Mouse (Mus musculus) myocyte (in vitro differentiated cells): ENCODE results near the gene Zmynd8. TPM values are rescaled to one million over a fixed set of nuclear protein-coding genes. Genes with fewer than 3 reads are reported as not detected.

Experiments
- H3K27me3 ChIP-seq: one replicate; pipeline ENCODE4 v1.6.1; 2011; ENCODE audit not compliant: control insufficient read depth, insufficient read depth, insufficient read length
- H3K36me3 ChIP-seq: one replicate; pipeline ENCODE4 v1.6.1; 2011; ENCODE audit not compliant: control insufficient read depth, insufficient read depth
- H3K4me2 ChIP-seq: one replicate; pipeline ENCODE4 v1.6.1; 2011; ENCODE audit warnings: low read depth, control low read depth
- H3K4me3 ChIP-seq: one replicate; pipeline ENCODE4 v1.5.1; 2011; ENCODE audit warnings: mild to moderate bottlenecking, control low read depth, moderate library complexity
- H3K79me2 ChIP-seq: one replicate; pipeline ENCODE4 v1.6.1; 2011; ENCODE audit not compliant: control insufficient read depth, insufficient read depth
- H3ac ChIP-seq: one replicate; pipeline ENCODE4 v1.6.1; 2011; ENCODE audit not compliant: control insufficient read depth, insufficient read length
- CEBPB ChIP-seq: IDR thresholded peaks from 2 replicates; pipeline ENCODE4 v1.6.1; 2011; ENCODE audit warnings: mild to moderate bottlenecking, moderate library complexity; ENCODE audit not compliant: poor library complexity, insufficient read depth, severe bottlenecking
- E2F4 ChIP-seq: IDR thresholded peaks from one replicate; pipeline ENCODE4 v1.6.1; 2011; ENCODE audit warnings: mild to moderate bottlenecking, control low read depth, moderate library complexity; ENCODE audit not compliant: insufficient read depth
- MAX ChIP-seq: IDR thresholded peaks from one replicate; pipeline ENCODE4 v1.6.1; 2011; ENCODE audit warnings: low read depth, mild to moderate bottlenecking, control low read depth
- MYOD1 ChIP-seq, 3 experiments: IDR thresholded peaks; one replicate each; pipeline ENCODE4 v1.6.1; 2011; ENCODE audit warnings: control low read depth in 2 of 3, low read depth in 2 of 3, mild to moderate bottlenecking in 2 of 3, moderate library complexity in 1 of 3; ENCODE audit not compliant: insufficient read length in 2 of 3, control insufficient read depth in 1 of 3
- MYOG ChIP-seq, 3 experiments: IDR thresholded peaks; one replicate each; pipeline ENCODE4 v1.6.1; 2011; ENCODE audit warnings: control low read depth in 2 of 3, low read depth in 2 of 3, mild to moderate bottlenecking in 2 of 3; ENCODE audit not compliant: insufficient read length in 2 of 3, control insufficient read depth in 1 of 3, insufficient read depth in 1 of 3
- POLR2A ChIP-seq: IDR thresholded peaks from one replicate; pipeline ENCODE4 v1.6.1; 2011; ENCODE audit warnings: low read depth, mild to moderate bottlenecking, control low read depth, moderate library complexity; ENCODE audit not compliant: insufficient read length
- POLR2AphosphoS2 ChIP-seq: IDR thresholded peaks from one replicate; pipeline ENCODE4 v1.6.1; 2011; ENCODE audit warnings: low read depth, control low read depth; ENCODE audit not compliant: insufficient read length
- REST ChIP-seq: IDR thresholded peaks from one replicate; pipeline ENCODE4 v1.6.1; 2011; ENCODE audit warnings: mild to moderate bottlenecking, control low read depth, moderate library complexity; ENCODE audit not compliant: insufficient read depth, insufficient read length
- SRF ChIP-seq: IDR thresholded peaks from one replicate; pipeline ENCODE4 v1.6.1; 2011; ENCODE audit warnings: low read depth; ENCODE audit not compliant: control insufficient read depth, insufficient read length
- TCF12 ChIP-seq: IDR thresholded peaks from one replicate; pipeline ENCODE4 v1.6.1; 2011; ENCODE audit warnings: mild to moderate bottlenecking, control low read depth; ENCODE audit not compliant: poor library complexity, insufficient read depth, severe bottlenecking
- TCF3 ChIP-seq: IDR thresholded peaks from one replicate; pipeline ENCODE4 v1.6.1; 2011; ENCODE audit warnings: low read depth, control low read depth; ENCODE audit not compliant: insufficient read length
- USF1 ChIP-seq: IDR thresholded peaks from one replicate; pipeline ENCODE4 v1.6.1; 2011; ENCODE audit warnings: low read depth, mild to moderate bottlenecking, control low read depth, moderate library complexity
- polyA plus RNA-seq: library from polyadenylated mRNA; unstranded; fragments of >200 nt; fragmentation: generic; extraction: Trizol; gene quantifications from one replicate; pipeline ENCODE4 v1.2.1, GENCODE M21; 2012; ENCODE audit warnings: missing spikeins

The Zmynd8 gene
- polyA plus RNA-seq, 1 experiment = 20.9 TPM

DNA sequence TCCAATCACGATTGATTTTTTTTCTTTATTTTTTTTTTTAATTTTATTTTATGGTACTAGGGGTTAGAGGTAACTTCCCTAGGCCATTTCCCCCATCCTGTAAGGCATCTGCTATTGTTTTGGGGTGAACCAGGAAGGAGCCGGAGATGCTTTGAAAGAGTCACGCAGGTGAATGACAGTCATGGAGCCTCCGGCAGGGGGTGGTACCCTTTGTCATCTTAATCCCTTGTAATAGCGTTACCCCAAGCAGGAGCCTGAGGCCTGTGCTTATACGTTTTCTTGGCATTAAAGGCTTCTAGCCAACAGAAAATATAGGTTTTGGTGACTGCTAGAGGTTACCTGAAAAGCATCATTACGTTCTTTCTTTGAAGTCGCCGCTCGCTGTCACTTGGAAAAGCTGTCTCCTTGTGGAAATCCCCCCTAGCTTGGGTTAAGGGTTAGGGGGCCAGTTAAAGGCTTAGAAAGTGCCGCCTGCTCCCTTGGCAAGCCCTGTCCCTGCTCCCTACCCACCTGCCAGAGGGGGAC, 157.2 kb downstream of the Zmynd8 start:
- no peak overlapping the region for H3ac ChIP-seq
- TF ChIP-seq REST = no peak
- TF ChIP-seq USF1 = no peak
- TF ChIP-seq MYOG (IDR thresholded peaks at IDR 0.05; ENCODE audit: control insufficient read depth in 1 of 3, insufficient read depth in 1 of 3, insufficient read length in 2 of 3, low read depth in 2 of 3) = no peak
- no peak for TF ChIP-seq TCF3
- TF ChIP-seq CEBPB = no peak
- no peak for TF ChIP-seq SRF
- TF ChIP-seq POLR2AphosphoS2 = no peak
- no peak for TF ChIP-seq TCF12
- TF ChIP-seq MAX = no peak
- TF ChIP-seq MYOD1 (IDR thresholded peaks at IDR 0.05; ENCODE audit: control insufficient read depth in 1 of 3, insufficient read length in 2 of 3, low read depth in 2 of 3) = no peak
- H3K4me3 ChIP-seq = no peak overlapping the region
- no peaks in the 10 kb centered on the region for H3K27me3 ChIP-seq
- no peaks in the 10 kb centered on the region for H3K36me3 ChIP-seq
- H3K4me2 ChIP-seq = no peak overlapping the region
- H3K79me2 ChIP-seq = no peaks in the 10 kb centered on the region

DNA sequence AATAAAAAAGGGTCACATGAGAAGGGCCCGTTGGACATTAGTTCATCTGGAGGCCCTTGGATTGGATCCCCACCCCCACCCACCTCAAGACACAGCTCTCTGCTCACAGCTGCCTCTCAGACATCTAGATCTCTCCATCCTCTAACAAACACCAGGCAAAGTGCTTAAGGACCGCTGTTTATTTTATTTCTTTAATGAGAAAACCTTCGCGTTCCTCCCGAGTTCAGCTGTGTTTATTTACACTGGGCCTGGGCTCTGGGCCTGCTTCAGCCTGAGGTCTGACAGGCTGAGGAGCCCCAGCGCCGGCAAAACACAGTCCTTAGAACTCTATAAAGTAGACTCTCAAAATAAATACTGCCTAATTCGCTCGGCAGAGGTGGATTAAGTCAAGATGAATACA, 157.8 kb downstream of the Zmynd8 start:
- TF ChIP-seq REST = no peak
- no peak for TF ChIP-seq TCF12
- TF ChIP-seq MYOD1 (IDR thresholded peaks at IDR 0.05; ENCODE audit: control insufficient read depth in 1 of 3, insufficient read length in 2 of 3, low read depth in 2 of 3) = no peak
- TF ChIP-seq E2F4 = no peak
- TF ChIP-seq MAX = no peak
- no peak for TF ChIP-seq SRF
- no peak for TF ChIP-seq POLR2AphosphoS2
- no peak for TF ChIP-seq TCF3
- TF ChIP-seq POLR2A = no peak
- TF ChIP-seq CEBPB = no peak
- TF ChIP-seq MYOG (IDR thresholded peaks at IDR 0.05; ENCODE audit: control insufficient read depth in 1 of 3, insufficient read depth in 1 of 3, insufficient read length in 2 of 3, low read depth in 2 of 3) = no peak
- TF ChIP-seq USF1 = no peak
- H3ac ChIP-seq = no peak overlapping the region
- no peaks in the 10 kb centered on the region for H3K79me2 ChIP-seq
- H3K27me3 ChIP-seq = no peaks in the 10 kb centered on the region
- no peak overlapping the region for H3K4me2 ChIP-seq
- H3K4me3 ChIP-seq = no peak overlapping the region
- no peaks in the 10 kb centered on the region for H3K36me3 ChIP-seq

DNA sequence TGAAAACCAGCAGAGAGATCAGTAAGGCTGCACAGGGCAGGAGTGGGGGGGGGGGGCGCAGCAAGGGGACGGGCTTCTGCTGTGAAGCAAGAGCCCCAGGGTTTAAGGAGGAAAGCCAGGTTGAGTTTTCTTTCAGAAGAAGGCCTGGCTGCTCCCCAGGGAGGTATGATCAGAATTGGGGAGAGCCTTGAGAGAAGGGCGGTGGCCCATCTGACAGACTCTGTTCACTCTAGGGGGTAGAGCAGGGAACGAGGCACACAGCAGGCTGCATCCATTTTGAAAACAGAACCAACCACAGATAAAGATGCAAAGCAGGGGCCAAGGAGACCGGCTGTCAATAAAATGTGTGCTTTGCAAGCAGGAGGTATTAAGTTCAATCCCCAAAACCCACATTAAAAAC, 158.4 kb downstream of the Zmynd8 start:
- no peaks in the 10 kb centered on the region for H3K27me3 ChIP-seq
- TF ChIP-seq POLR2A (no peak), CEBPB (no peak), USF1 (no peak), TCF3 (no peak), REST (no peak), POLR2AphosphoS2 (no peak)
- H3ac ChIP-seq = no peak overlapping the region
- no peak overlapping the region for H3K4me3 ChIP-seq
- no peak overlapping the region for H3K4me2 ChIP-seq
- no peaks in the 10 kb centered on the region for H3K36me3 ChIP-seq
- no peaks in the 10 kb centered on the region for H3K79me2 ChIP-seq

DNA sequence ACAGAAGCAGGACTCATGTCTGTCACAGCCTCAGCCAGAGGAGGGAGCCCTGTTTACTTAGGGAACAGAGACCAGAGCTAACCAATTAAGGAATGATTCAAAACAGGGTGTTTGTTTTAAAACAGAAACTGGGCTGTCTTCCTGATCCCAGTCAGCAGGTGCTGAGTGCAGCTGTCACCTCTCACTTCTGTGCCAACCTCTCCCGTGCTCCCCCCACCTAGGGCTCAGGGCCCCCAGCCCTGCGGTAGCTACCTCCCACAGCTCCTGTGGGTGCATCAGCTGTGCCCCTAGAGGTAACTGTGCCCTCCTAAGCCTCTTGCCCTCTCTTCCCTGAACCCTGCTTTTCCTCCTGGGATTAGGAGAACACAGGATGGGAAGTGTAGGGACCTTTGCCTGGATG, 162.5 kb downstream of the Zmynd8 start:
- Histone ChIP-seq H3K4me2 (no peak overlapping the region), H3K4me3 (no peak overlapping the region), H3ac (no peak overlapping the region), H3K27me3 (peaks cover 21% of the 10 kb centered on the region), H3K79me2 (no peaks in the 10 kb centered on the region), H3K36me3 (no peaks in the 10 kb centered on the region)
- TF ChIP-seq TCF12 (peak; percentile 9), MYOG (IDR thresholded peaks at IDR 0.05; ENCODE audit: control insufficient read depth in 1 of 3, insufficient read depth in 1 of 3, insufficient read length in 2 of 3, low read depth in 2 of 3) (peak in 2 of 3 experiments; percentile 61 to 78), USF1 (no peak), MYOD1 (IDR thresholded peaks at IDR 0.05; ENCODE audit: control insufficient read depth in 1 of 3, insufficient read length in 2 of 3, low read depth in 2 of 3) (peak in 2 of 3 experiments; percentile 85 to 90), MAX (no peak), TCF3 (peak; percentile 38), SRF (peak; percentile 47)

Other genes with a start within 250 kb of the Zmynd8 start
- 5.8 TPM for gene Ncoa3, start 93.6 kb upstream of the Zmynd8 start, polyA plus RNA-seq